Mouse (Mus musculus) layer of hippocampus, adult 11-12 months (tissue): ENCODE data around the gene Ccdc141.

ENCODE experiments used
- DNase-seq: peaks from one replicate; pipeline ENCODE4 v3.0.0; 2022; ENCODE audit warnings: low spot score

The Ccdc141 gene

DNA sequence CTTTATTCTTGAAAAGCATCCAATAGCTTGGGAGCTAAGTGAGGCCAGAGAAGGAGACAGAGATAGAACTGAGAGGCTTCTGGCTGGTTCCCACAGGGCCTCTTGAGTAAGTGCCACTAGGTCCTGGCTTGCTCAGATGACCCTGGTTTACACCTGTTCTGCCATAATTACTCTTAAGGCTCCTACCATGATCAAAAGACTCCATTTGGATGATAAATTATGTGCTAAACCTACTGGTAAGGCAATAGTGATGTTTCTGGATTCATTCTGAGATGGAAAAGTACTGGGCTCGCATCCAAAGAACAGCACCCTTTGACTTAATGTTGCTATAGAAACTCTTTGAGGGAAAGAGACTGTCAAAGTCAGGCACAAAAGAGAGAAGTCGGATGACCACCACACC lies 3.9 kb upstream of the Ccdc141 start:
- DNase-seq, result no peak

GRCm38 (mm10) chr2:77173821-77174220 lies 3.4 kb upstream of the Ccdc141 start:
- DNase-seq, result no peak

DNA sequence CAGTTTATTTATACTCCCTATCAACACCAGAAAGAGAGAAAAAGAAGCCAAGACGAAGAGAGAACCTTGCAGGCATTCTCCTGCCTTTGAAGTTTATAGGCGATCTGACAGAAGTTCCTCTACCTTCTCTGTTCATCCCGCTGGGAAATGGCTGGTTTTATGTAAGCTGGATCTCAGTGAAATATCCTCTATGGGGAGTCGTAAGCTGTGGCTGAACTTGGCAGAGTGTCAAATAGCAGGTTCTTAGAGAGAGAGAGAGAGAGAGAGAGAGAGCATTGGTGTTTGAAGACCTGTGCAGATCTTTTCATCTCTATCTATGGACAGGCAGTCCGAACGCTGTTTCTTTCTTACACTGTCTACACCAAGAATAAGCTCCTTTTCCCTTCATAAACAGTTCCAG lies 2.9 kb upstream of the Ccdc141 start:
- DNase-seq, result no peak

- no peak for DNase-seq
Measured at GRCm38 (mm10) chr2:77172241-77172671, 1.8 kb upstream of the Ccdc141 start.

DNA sequence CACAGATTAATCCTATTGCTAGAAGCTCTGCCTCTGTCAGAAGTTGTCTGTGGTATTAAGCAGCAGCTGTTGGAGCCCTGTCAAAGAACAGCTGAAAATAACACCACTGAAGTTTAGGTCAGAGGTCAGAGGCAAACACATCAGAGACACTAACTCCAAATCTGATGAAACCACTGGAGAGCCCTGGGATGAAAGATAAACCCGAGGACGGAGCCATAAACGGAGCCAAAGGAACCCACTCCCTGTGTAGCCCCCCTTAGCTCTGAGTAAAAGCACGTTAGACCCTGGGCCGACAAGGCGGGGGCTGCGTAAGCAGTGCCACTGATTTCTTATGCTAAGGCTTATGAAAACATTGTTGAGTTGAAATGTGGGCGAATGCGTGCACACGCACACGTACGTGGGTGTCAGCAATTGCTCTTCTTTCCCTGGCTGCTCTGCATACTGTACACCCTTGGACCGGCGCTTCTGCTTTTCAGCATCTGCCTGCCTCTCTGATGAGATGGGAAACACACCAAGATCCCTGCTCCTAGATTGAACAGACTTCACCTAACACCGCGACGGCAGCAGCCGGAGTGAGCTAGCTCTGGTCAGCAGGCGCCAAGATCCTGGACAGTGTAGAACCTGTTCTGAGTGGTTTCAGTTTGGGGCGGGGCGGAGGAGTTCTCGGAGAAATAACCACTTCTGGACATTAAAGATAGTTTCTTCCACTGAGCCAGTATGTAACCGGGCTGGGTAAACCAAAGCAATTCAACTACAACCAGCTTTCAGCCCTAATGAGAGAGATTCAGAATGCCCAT lies 1.2 kb upstream of the Ccdc141 start:
- DNase-seq, result peak; percentile 16

GRCm38 (mm10) chr2:77169916-77170632 lies 362 bp downstream of the Ccdc141 start:
- peak; percentile 11 for DNase-seq

DNA sequence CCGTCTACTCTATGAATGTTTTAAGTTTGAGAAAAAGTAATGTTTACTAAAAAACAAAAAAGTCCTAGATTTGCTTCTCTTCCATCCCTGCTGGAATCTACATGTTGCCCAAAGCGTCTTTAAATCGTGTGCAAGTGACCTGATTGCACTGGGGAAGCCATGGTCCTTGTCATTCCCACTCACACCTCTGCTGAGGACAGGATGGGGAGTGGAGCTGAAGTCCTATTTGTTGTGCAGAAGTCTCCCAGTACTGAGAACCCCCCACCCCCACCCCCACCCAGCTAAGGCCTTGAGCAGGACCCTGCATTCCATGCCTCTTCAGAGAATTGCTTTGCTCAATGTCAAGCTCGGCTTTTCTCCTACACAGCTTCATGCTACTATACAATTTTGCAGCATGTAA lies 1.2 kb downstream of the Ccdc141 start:
- no peak for DNase-seq

DNA sequence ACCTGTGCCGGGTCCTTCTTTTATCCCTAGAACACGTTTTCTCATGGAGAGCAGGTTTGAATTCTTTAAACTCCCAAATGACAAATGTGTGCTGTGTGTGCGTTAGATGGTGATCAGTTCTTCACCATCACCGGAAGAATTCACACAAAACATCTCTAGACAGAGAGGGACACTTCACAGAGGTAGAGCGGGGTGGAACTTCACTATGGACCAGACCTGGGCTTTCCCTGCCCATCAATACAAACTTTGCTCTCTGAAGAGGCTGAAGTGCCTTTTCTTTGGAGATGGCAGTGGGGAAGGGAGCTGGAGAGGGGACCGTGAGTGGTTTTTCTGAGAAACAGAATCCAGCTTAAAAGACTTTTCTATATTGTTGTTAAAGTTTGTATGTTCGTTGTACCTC lies 1.7 kb downstream of the Ccdc141 start:
- DNase-seq, result no peak

GRCm38 (mm10) chr2:77168081-77168685 lies 2.3 kb downstream of the Ccdc141 start:
- no peak for DNase-seq

- DNase-seq, result no peak
Measured at GRCm38 (mm10) chr2:77166366-77166765, 4.1 kb downstream of the Ccdc141 start.

- DNase-seq, result no peak
Measured at GRCm38 (mm10) chr2:77164662-77165061, 5.8 kb downstream of the Ccdc141 start.

GRCm38 (mm10) chr2:77163381-77163780 lies 7.1 kb downstream of the Ccdc141 start:
- DNase-seq, result no peak

GRCm38 (mm10) chr2:77162135-77162534 lies 8.3 kb downstream of the Ccdc141 start:
- DNase-seq, result no peak

- no peak for DNase-seq
Measured at GRCm38 (mm10) chr2:77157546-77157945, 12.9 kb downstream of the Ccdc141 start.

- no peak for DNase-seq
Measured at GRCm38 (mm10) chr2:77154080-77154479, 16.4 kb downstream of the Ccdc141 start.

GRCm38 (mm10) chr2:77151255-77151654 lies 19.2 kb downstream of the Ccdc141 start:
- DNase-seq, result no peak

- DNase-seq, result no peak
Measured at GRCm38 (mm10) chr2:77149576-77149975, 20.9 kb downstream of the Ccdc141 start.

GRCm38 (mm10) chr2:77148215-77148614 lies 22.2 kb downstream of the Ccdc141 start:
- no peak for DNase-seq

GRCm38 (mm10) chr2:77146968-77147367 lies 23.5 kb downstream of the Ccdc141 start:
- no peak for DNase-seq

- DNase-seq, result no peak
Measured at GRCm38 (mm10) chr2:77146291-77146690, 24.1 kb downstream of the Ccdc141 start.

DNA sequence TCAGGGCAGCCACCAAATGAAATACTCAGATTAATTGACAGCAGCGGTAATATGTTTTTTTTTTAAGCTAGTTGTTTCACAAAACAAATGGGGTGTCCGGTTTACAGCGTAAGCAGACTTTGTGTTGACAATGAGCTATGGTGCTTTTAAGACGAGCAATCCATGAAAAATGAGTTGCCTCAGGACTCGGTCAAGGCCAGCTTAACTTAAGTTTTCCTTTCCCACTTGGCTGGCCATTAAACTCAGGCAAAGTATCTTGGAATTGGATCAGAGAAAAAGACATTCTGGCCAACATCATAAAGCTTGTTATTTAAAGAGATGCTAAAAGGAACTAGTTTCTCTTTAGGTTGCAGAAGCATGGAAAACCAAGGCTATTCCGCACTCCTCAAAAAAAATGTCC lies 26.9 kb downstream of the Ccdc141 start:
- no peak for DNase-seq

GRCm38 (mm10) chr2:77138879-77139278 lies 31.6 kb downstream of the Ccdc141 start:
- no peak for DNase-seq

DNA sequence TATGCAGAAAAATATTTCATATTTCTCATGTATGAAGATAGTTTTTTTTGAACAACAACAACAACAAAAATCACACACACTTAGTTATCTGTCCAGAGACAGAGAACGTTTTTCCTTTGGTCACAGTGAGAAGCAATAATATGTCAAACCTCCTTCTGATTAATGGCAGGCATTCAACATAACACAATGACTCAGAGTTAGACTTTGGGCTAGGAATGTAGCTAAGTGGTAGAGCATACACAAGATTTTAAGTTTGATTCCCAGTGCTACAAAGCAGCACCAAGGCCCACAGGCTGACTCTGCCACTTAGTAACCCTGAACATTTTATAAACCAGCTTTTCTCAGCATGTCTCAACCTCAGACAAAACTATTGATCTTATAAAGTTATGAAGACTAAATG lies 35.5 kb downstream of the Ccdc141 start:
- DNase-seq, result no peak
